Mouse (Mus musculus) c-Kit-positive CD71-positive TER-119-positive erythroid progenitor cells, embryonic 14.5 days (primary cell): ENCODE measurements around the gene Srrm3.
A peak's percentile ranks its signal among the peaks of the same experiment; 100 is the strongest.

ENCODE experiments used
- DNase-seq: peaks from one replicate; pipeline ENCODE4 v3.0.0-alpha.2; 2013; ENCODE audit warnings: low spot score

Srrm3 gene

GRCm38 (mm10) chr5:135806555-135807262 lies at the start of gene Srrm3:
Srrm3 (plus strand) TSS chr5:135806890.
- DNase-seq = peak; percentile 85

GRCm38 (mm10) chr5:135761881-135762280 lies 44.8 kb upstream of the Srrm3 start:
- no peak for DNase-seq

GRCm38 (mm10) chr5:135763526-135763925 lies 43.2 kb upstream of the Srrm3 start:
- DNase-seq = peak; percentile 52

- DNase-seq = no peak
These were observed 41.7 kb upstream of the Srrm3 start for GRCm38 (mm10) chr5:135764971-135765370.

GRCm38 (mm10) chr5:135772519-135772918 lies 34.2 kb upstream of the Srrm3 start:
- no peak for DNase-seq

GRCm38 (mm10) chr5:135776546-135776945 lies 30.1 kb upstream of the Srrm3 start:
- DNase-seq = no peak

GRCm38 (mm10) chr5:135777796-135778470 lies 28.8 kb upstream of the Srrm3 start, which contains the start of gene Styxl1:
Styxl1 (minus strand) TSS chr5:135778385.
- DNase-seq = no peak

- peak; percentile 100 for DNase-seq
These were observed 27.9 kb upstream of the Srrm3 start, which contains the start of gene Mdh2 for GRCm38 (mm10) chr5:135778471-135779445. Mdh2 (plus strand) TSS chr5:135778480.

- DNase-seq = no peak
These were observed 26.4 kb upstream of the Srrm3 start for GRCm38 (mm10) chr5:135780331-135780730.

- DNase-seq = no peak
These were observed 23.8 kb upstream of the Srrm3 start for GRCm38 (mm10) chr5:135782901-135783300.

GRCm38 (mm10) chr5:135793996-135794858 lies 12.5 kb upstream of the Srrm3 start:
- DNase-seq = peak; percentile 57

- no peak for DNase-seq
These were observed 11.9 kb upstream of the Srrm3 start for GRCm38 (mm10) chr5:135794859-135795181.

- DNase-seq = no peak
These were observed 6.9 kb upstream of the Srrm3 start for GRCm38 (mm10) chr5:135799746-135800145.

- no peak for DNase-seq
These were observed 5.8 kb upstream of the Srrm3 start for GRCm38 (mm10) chr5:135800927-135801326.

- no peak for DNase-seq
These were observed 4.0 kb upstream of the Srrm3 start for GRCm38 (mm10) chr5:135802641-135803040.

- no peak for DNase-seq
These were observed 3.6 kb upstream of the Srrm3 start for GRCm38 (mm10) chr5:135803135-135803534.

GRCm38 (mm10) chr5:135803676-135804075 lies 3.0 kb upstream of the Srrm3 start:
- no peak for DNase-seq

- DNase-seq = no peak
These were observed 2.0 kb upstream of the Srrm3 start for GRCm38 (mm10) chr5:135804735-135805134.

GRCm38 (mm10) chr5:135807263-135807637 lies 560 bp downstream of the Srrm3 start:
- no peak for DNase-seq

- DNase-seq = no peak
These were observed 6.3 kb downstream of the Srrm3 start for GRCm38 (mm10) chr5:135812991-135813390.

GRCm38 (mm10) chr5:135818491-135818890 lies 11.8 kb downstream of the Srrm3 start:
- no peak for DNase-seq
